Mouse (Mus musculus) adrenal gland, adult 8-10 months (tissue): ENCODE measurements at regions not wholly inside any gene's neighbourhood (a gene's known extent, or its start where the extent isn't known, plus 50 kb on each side); places are given as distances from the start of the nearest gene placed in this dataset.

Experiments used
- DNase-seq: peaks from one replicate; pipeline ENCODE4 v3.0.0; 2022

DNA sequence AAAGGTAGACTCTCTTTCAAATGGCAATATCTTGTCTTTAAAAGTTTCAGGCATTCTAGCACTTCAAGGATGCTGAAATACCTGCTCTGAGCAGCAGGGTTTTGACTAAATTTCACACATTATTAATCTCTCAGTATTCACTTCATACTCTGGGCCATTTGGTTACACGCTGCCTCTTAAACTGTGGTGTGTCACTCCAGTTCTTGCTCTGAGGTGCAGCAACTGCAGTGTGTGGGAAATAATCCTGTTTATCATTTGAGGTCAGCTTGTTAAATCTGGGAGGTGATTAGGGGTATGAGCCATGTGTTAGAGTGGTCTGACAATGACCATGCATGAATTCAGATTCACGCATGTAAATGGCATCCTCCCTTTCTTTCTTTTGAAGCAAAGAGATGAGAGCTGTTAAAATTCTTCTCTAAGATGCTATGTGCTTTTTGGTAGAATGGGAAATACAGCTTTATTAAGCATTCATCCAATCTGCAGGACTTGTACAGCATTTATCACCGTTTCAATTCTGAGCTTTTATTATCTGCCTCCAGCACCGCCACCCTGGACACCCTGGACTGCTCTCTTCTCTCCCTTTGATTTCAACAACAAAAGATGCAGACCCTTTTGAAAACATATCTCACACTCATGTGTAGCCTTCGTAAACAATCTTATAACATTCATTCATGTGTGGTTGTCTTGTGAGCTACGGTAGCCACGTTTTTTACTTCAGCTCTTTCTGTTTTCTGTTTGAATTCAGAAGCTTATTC lies 362.4 kb upstream of the Gm38303 start:
- no peak for DNase-seq

DNA sequence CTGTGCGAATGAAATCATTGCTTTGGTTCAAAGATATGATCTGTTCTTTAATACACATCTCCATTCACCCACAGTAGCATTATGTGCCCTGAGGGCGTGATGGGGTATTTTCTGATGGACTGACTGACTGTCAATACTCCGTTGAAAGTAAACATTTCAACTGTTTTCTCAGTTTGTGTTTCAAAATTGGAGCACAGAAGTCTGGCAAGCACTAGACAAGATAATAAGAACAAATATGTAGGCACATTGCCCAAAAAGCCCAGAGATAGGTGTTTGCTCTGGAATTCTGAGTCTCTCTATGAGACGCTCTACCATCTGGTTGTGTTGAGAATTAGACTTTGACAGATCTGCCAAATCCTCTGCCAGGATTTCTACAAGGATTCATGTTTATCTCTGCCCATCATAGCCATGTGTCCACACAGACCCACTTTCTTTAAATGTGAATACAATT lies 350.0 kb upstream of the Gm38303 start:
- DNase-seq = no peak

DNA sequence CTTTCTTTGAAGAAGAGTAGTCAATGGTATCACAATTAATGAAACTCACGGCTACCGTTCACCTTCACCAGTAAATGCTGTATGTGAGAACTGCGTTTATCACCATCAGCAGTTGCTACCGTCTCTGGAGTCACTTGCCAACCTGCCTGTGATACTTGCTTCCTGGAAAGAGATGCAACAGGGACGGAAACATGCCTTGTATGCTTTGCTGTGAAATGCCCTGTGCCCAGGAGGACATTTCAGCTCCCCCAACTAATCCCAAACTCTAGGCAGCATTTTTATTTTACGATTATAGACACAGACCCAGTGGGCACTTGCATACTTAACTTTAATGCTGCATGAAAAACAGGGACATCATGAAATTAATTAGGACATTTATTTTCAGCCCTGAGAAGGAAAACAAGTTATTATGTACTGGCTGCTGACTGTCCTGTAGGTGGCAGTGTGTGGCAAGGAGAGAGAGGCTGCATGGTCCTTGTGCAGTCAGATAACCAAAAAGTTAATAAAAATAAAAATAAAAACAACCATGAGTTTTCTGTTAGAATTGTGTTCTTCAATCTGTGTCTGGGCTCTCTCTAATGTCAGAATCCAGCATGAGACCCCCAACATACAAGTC lies 349.5 kb upstream of the Gm38303 start:
- DNase-seq = peak; percentile 2

DNA sequence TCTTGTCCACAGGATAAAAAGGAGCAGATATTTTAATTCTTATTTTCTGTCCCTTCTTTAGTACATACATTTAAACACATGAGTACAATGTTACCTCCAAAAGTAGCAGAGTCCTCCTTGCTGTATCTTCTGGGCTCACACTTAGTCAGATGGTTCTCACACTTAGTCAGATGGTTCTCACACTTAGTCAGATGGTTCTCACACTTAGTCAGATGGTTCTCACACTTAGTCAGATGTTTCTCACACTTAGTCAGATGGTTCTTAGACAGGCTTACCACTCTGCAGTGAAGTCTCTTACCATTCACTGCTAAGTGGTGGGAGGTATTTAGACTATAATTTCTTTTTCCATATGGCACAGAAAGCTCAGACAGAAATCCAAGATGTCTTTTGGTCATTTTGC lies 346.5 kb upstream of the Gm38303 start:
- DNase-seq = no peak

DNA sequence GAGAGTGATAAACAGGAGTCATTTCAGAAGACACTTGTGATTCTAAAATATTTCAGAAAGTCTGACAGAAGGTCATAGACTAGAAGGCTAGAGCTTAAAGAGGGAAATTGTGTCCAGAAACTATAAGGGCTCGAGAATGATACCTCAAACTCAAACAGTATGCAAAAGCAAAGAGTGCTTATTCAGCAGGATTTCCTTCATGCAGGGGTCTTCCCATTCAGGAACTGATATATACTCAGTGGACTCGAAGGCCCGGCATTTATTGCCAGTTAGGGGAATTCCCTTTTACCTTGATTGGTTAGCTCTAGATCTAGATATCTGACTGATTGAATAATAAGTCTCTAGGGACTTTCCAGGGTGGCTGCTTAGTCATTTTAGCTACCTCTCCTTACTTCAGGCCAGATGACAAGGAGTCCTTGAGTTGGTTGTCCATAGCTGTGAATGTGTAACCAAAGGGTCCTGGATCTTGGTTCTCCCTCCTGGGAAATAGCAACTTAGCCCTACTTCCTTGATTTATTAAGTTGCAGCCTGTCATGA lies 312.6 kb upstream of the Gm38303 start:
- DNase-seq = no peak
